Mouse (Mus musculus) lung, postnatal 10 days (tissue): Measurements from ENCODE around the gene Slc38a1.

ENCODE experiments used
- DNase-seq: peaks from one replicate; pipeline ENCODE4 v3.0.0; 2021

Slc38a1 gene

DNA sequence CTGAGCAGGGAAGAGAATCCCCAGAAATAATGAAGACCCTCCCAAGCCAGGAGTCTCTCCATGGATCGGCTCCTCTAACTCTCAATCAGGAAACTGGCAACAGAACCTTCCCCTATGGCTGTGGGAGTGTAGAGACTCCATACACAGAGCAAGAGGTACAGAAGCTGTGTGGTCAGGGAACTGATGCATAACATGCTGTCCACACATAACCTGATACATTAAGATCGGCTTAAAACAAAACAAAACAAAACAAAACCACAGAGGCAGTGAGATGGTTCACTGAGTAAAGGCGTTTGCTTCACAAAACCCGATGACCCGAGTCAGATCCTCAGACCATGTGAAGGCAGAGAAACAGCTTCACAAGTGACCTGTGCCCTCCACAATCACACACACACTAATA, 35.3 kb downstream of the Slc38a1 start:
- no peak for DNase-seq

GRCm38 (mm10) chr15:96604282-96604681, 38.4 kb downstream of the Slc38a1 start:
- DNase-seq = peak; percentile 70

GRCm38 (mm10) chr15:96602043-96602442, 40.7 kb downstream of the Slc38a1 start:
- no peak for DNase-seq

DNA sequence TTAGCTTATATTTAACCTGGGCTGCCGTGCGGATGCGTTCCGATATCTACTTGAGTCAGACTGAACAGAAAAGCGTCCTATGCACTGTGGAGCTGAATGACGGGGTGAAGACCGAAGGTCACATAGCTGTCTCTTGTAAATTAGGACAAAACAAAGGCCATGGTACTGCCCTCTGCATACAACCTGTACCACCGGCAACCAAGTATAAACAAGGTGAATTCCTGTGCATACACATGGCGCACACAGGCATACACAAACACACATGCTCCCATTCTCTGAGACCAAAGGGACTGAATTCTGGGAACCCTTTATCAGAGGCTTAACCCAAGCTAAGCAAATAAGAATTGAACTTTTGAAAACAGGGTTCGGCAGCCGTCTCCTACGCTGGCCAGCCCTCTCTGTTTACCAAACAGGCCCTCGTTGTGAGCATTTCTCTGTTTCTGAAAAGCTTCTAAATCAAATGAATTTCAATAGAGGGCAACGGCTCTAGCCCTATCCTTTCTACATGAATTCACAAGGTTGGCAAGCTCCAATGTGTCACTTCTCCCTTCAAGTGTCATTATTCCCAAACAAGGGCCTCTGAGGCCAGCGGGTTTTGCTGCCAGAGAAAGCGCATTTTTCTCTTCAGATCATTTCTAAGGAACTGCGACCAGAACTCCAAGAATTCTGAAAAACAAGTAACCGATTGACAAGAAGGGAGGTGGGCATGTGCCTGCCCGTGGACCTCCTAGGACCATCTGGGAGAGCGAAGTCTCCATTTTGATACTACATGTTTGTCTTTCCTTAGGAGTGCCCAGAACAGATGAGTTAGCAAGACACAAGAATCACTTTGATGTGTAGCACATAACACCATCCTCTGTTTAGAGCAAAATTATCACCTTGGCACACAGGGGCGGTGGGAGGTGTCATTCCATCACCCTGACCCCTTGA, 42.6 kb downstream of the Slc38a1 start:
- DNase-seq = no peak

DNA sequence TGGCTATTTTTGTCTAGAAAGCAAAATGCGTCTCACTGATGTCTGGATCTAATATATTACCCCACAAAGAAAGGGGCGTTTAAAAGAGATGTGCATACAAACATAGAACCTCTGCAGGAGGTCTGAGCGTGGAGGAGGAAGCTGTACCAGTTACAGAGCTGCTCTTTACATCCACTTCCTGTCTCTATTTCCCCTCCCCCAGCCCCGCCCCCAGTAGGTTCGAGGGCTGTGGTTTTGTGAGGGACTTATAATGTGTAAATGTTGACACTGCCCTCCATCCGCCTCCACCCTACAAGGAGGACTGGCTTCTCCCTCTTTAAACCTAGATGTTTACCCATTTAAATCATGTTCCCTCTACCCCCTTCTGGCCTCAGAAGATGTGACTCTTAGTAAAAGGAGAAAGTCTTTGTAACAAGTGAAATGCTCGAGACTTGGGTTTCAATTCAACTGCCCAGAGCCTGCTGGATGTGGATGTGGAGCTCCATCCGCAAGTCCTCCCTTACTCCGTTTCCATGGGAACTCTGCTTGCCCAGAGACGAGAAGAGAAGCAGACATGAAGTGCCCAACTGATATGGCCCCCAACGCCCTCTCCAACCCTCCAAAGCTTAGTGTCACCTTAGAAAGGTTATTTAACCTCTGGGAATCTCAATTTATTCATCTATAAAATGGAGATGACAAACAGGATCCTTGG, 43.7 kb downstream of the Slc38a1 start:
- peak; percentile 46 for DNase-seq

- no peak for DNase-seq
Measured at GRCm38 (mm10) chr15:96597116-96597515, 45.6 kb downstream of the Slc38a1 start.

GRCm38 (mm10) chr15:96594316-96594715, 48.4 kb downstream of the Slc38a1 start:
- no peak for DNase-seq

- DNase-seq = no peak
Measured at GRCm38 (mm10) chr15:96593866-96594265, 48.8 kb downstream of the Slc38a1 start.

- no peak for DNase-seq
Measured at GRCm38 (mm10) chr15:96593457-96593856, 49.3 kb downstream of the Slc38a1 start.

DNA sequence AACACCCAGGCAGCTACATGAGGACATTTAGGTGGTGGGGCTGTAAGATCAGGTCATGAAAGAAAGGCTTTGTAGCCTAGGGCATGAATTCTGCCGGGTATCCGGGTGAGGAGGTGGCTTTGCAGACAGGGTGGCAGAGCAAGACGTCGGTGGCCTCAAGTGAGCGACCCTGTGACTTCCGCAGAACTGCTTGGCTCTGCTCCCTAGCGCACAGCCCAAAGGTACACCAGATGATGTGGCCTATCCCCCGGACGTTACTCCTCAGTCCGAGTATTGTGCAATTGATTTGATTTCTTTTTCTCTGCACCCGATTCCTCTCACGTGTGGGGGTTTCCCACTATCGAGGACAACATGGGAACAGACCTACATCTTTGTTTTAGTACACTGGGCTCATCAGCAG, 49.7 kb downstream of the Slc38a1 start:
- DNase-seq = no peak

GRCm38 (mm10) chr15:96591876-96592417, 50.8 kb downstream of the Slc38a1 start:
- no peak for DNase-seq

GRCm38 (mm10) chr15:96588996-96589657, 53.6 kb downstream of the Slc38a1 start:
- no peak for DNase-seq

- DNase-seq = no peak
Measured at GRCm38 (mm10) chr15:96587998-96588397, 54.7 kb downstream of the Slc38a1 start.

DNA sequence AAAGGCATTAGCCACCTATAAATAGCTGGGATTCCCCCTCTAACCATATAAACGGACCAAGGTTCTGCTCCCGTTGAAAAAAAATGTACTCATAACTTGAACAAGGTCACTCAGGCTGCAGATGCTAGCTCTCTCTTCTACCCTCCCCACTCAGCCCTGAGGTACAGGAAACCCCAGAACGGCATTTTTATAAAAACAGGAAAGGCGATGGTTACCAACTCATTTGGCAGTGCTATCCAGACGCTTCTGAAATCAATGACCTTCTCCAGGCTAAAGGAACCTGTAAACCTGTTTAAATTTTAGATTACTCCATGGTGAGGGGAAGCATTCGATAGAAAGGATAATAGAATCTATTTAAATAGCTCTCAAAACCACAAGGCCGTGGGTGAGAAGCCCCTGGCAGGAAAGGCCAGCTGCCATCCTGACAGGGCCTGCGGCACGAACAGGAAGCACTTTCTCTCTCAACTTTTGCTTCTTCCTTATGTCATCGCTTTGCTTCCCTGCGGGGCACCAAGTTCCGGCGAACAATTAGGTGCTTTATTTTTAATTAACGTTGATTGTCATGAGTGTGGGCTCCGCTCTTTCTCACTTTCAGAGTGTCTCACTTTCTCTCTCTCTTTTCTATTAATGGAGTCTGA, 59.2 kb downstream of the Slc38a1 start:
- no peak for DNase-seq

GRCm38 (mm10) chr15:96576998-96577397, 65.7 kb downstream of the Slc38a1 start:
- no peak for DNase-seq

DNA sequence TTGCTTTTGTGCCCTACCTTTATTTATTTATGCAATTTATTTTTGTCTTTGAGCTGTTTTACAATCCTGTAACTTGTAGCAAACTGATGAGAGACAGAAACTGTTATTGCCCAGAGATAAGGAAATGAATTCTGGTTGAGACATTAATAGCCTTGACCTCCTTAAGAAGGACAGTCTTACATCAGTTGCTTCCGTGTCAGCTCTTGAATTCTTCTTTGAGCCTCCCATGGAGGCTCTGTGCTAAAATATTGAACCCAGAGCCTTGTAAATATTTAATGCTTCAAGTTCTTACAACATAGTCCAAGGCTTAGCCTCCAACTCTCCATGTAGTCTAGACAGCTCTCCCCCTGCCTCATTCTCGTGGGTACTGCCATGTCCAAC, 73.7 kb downstream of the Slc38a1 start:
- DNase-seq = no peak

DNA sequence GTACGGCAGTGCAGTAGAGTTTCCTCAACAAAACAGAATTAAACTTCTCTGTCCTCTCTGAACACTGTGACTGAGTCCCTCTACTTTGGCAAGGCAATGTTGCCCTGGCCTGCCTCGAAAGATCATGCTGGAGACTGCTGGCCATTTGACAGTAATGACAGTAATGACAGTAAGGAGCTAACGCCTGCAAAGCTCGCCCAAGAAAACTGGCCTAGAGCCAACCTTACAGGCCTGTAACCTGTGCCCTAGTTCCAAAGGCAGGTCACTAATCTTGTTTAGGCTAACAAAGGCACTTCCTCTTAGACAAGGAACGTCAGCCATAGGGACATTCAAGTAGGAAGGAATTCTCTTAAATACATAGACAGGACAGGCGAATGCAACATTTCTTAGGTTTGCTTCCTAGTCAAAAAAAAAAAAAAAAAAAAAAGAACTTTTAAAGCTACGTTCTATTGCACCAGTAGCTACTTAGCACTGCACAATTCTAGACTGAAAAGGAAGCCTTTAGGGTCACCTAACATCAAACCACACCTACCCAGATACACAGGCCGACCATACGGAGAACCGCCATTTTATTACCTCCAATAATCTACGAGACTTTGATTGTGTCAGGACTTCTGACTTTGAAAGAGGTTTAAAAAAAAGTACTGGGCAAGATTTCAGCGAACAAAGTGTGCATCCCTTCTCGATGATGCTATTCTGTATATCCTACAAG, 74.3 kb downstream of the Slc38a1 start:
- peak; percentile 50 for DNase-seq

- DNase-seq = peak; percentile 85
Measured at GRCm38 (mm10) chr15:96566850-96567271, 75.9 kb downstream of the Slc38a1 start.

- no peak for DNase-seq
Measured at GRCm38 (mm10) chr15:96563852-96564251, 78.9 kb downstream of the Slc38a1 start.

DNA sequence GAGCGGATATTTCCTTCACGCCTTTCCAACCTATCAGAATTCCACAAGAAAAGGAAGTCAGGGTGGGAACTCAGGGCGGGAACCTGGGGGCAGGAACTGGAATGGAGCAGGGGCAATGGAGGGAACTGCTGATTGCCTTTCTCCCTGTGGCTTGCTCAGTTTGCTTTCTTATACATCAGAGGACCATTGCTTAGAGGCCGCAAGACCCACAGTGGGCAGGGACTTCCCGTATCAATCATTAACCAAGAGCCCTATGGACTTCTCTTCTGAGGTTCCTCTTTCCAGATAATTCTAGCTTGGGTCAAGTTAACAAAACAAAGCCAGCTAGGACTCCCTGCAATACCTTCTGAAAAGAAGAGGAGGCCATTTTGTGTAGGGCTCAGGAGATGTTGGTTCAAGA, 80.2 kb downstream of the Slc38a1 start:
- no peak for DNase-seq

GRCm38 (mm10) chr15:96560576-96561298, 82.0 kb downstream of the Slc38a1 start:
- DNase-seq = no peak
